Mouse (Mus musculus): ENCODE results near the gene Arhgef10l.

Arhgef10l gene

DNA sequence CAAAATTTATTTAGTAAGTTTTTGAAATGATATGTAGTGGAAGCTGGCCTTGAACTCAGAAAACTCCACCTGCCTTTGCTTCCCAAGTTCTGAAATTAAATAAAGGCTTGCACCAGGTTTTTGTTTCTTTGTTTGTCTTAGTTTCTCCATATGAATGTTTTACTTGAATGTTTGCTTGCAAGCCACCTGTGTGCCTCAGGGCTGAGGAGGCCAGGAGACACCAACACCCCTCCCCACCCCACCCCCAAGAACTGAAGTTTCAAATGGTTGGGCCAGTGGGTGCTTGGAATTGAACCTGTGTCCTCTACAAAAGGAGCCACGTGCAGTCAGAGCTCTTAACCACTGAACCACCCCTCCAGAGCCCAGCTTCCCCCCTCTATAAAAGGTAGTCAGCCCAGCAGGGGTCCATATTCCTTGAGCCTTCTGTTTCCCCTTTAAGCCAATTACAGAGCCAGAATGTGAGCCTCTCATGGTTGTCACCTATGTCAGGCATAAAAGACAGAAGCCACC lies 28.8 kb upstream of the Arhgef10l start:
- DNase-seq (ENCODE audit: low spot score): no peak

DNA sequence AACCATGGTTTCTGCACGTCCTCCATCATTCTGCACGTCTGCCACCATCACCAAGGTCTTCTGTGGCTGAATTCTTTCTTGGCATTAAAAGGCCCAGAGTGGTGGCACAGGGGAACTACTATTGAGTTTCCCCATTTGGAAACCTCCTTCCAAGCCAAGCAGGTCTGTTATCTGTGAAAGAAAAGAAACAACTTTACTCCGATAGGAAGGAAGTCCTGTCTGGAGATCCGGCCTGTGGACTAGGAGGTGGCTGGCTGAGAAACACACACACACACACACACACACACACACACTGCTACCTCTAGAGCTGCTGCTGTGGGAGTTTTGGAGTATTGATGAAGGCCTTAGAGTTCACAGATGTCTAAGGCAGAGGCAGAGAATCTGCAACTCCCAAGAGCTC lies 27.7 kb upstream of the Arhgef10l start:
- DNase-seq (ENCODE audit: low spot score): no peak

- DNase-seq (ENCODE audit: low spot score): no peak
Measured at GRCm38 (mm10) chr4:140691481-140691880, 25.7 kb upstream of the Arhgef10l start.

DNA sequence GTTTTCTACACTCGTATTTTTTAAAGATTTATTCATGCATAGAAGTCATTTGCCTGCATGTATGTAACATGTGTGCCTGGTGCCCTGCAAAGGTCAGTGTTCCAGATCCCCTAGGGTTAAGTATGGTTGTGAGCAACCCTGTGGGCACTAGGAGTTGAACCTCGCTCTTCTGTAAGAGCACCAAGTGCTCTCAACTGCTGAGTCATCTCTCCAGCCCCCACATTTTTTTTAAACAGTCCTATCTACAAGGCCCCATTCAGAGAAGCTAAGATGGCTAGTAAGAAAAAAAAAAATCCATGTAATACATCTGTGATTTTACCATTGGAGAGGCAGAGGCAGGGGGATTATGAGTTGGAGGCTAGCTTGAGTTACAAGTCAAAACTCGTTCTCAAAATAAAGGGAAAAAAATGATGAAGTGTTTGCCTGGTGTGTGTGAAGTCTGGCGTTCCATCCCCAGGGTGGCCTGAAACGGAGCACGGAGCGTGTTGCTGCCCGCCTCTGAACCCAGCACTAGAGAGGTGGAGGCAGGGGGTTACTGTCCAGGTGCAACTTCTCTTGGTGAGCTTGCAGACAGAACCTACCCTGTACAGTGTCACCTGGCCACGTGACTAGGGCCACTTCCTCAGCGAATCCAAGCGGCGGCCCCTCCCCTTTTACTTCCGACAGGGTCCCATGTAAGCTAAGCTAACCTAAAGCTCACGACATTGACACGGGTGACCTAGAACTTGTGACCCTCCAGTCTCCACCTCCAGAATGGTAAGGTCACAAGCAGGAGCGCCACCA lies 24.3 kb upstream of the Arhgef10l start:
- no peak for DNase-seq (ENCODE audit: low spot score)

GRCm38 (mm10) chr4:140688826-140689425 lies 23.1 kb upstream of the Arhgef10l start:
- DNase-seq (ENCODE audit: low spot score): no peak

- DNase-seq (ENCODE audit: low spot score): no peak
Measured at GRCm38 (mm10) chr4:140688044-140688825, 22.4 kb upstream of the Arhgef10l start.

DNA sequence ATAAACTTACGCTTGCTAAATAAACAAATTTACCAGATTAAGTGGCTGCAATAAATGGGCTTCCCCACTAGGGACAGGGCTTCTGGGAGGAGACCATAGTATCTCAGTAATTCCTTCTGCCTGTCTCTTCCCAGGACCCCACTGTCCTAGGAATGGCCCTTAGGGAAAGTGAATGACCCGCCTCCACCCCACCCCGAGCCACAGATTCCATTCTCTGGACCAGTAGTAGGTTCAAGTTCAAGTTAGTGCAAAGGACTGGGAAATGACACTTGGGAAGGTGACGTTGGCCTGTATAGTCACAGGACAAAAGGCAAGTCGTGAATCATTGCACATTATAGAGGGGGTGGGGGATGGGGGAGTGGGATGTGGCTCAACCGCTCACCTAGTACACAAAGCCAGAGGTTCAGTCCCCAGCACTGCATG lies 19.1 kb upstream of the Arhgef10l start:
- no peak for DNase-seq (ENCODE audit: low spot score)

DNA sequence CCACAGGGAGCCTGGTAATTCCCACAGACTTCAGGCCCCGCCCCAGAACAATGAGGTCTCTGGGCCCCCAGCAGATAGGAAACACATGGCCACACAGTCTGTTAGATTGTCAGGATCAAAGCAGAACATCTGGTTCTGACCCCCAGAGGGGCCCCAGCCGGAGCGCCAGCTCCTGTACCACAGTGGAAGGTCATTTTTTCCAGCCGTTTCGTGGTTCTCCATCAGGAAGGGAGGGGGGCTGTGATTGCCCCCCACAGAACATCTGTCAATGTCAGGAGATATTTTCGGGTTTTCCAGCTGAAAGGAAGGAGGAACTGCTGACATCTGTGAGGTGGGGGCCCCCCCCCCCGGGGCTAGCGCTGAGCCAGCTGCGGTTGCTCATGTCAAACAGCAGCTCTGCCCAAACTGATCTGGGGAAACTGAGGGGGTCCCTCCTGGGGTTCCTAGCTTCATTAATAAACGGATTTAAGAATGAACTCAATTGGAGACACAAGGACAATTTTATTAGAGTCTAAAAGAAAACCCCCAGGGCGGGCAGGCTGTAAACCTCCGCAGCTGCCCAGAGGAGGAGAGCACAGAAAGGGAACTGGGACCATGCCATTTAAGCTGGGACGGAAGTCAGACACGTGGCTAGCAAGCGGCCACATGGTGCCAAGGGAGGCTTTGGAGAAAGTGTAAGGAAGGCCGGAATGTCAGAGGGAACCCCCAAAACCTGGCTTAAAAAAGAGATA lies 18.5 kb upstream of the Arhgef10l start:
- peak; percentile 34 for DNase-seq (ENCODE audit: low spot score)

GRCm38 (mm10) chr4:140683608-140684007 lies 17.8 kb upstream of the Arhgef10l start:
- no peak for DNase-seq (ENCODE audit: low spot score)

DNA sequence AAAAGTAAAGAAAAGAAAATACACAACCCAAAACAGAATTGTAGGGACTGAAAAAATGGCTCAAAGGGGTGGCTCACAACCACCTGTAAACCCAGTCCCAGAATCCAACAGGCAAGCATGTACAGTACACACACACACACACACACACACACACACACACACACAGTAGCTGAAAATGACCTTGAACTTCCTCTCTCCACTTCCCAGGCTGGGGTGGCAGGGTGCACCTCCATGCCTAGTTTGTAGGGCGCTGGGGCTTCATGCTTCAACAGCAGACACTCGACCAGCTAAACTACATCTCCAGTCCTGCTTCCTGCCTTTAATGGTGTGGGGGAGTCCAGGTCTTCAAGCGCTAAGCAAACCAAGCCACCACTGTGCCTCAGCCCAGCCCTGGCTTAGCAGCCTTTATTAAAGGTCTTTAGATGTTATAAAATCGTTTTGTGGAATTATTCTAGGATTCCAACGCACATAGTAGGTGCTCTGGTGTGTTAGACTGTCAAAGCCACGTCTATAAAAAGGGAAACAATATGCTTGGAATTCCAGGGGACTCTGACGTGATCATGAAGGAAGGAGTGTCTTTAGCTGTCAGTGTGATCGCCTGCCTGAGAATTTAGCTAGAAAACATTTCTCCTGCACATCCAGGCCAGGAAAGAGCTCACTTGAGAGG lies 15.1 kb upstream of the Arhgef10l start:
- no peak for DNase-seq (ENCODE audit: low spot score)

- DNase-seq (ENCODE audit: low spot score): peak; percentile 74
Measured at GRCm38 (mm10) chr4:140679723-140680380, 14.0 kb upstream of the Arhgef10l start.

- DNase-seq (ENCODE audit: low spot score): no peak
Measured at GRCm38 (mm10) chr4:140679038-140679437, 13.2 kb upstream of the Arhgef10l start.

- peak; percentile 84 for DNase-seq (ENCODE audit: low spot score)
Measured at GRCm38 (mm10) chr4:140674345-140674926, 8.6 kb upstream of the Arhgef10l start.

- DNase-seq (ENCODE audit: low spot score): no peak
Measured at GRCm38 (mm10) chr4:140673527-140674264, 7.9 kb upstream of the Arhgef10l start.

- no peak for DNase-seq (ENCODE audit: low spot score)
Measured at GRCm38 (mm10) chr4:140667802-140668201, 2.0 kb upstream of the Arhgef10l start.

DNA sequence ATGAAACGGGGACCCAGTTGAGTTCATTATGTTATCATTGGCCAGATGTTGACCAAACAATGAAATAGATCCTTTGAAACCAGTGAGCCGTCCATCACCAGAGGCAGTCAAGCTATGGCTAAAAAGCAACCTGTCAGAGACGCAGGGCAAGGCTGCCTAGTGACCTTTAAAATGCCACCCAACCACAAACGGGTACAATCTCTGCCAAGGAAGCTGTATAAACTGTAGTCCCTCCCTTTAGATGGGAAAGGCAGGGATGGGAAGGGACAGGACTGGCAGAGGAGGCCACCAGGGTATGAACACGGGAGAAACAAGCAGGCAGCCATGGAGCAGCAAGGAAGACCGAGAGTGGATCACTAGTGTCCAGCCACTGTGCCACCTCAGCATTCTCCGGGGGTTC lies 759 bp downstream of the Arhgef10l start:
- no peak for DNase-seq (ENCODE audit: low spot score)

DNA sequence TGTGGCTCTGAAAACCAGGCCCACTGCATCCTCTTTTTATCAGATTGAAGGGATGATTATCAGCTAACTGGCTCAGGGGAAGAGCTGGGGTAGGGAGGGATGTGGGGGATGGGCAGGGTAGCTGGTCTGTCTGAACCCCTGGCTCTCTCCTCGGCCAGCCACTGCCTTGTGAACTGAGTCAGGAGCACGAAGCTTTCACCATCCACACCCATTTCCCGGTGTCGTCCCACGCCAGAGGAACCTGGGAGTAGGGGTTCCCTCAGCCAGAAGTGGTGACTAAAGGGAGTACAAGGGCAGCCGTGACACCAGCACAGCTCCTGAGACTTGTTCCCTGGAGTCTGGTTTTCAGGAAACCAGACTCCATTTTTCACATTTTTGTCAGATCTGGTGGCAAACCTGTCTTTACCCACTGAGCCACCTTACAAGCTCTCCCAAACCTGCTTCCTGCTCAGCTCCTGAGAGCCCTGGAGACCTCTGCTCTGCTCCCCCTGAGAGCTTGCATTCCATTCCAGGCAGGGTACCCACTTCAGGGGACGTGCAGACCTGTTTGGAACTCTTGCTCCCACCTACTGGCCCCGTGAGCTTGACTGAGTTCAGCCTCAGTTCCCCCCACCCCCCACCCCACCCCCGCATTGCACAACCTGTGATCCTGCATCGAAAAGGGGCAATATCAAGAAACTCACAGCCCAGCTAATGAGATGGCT lies 2.8 kb downstream of the Arhgef10l start:
- DNase-seq (ENCODE audit: low spot score): no peak

GRCm38 (mm10) chr4:140662453-140662852 lies 3.4 kb downstream of the Arhgef10l start:
- no peak for DNase-seq (ENCODE audit: low spot score)

- DNase-seq (ENCODE audit: low spot score): no peak
Measured at GRCm38 (mm10) chr4:140661406-140662022, 4.3 kb downstream of the Arhgef10l start.

Measured in ovary, postnatal 36 days (tissue).